Mouse (Mus musculus) testis, adult 2 months (tissue): ENCODE results near the gene Negr1. TPM values are rescaled to one million over a fixed set of nuclear protein-coding genes. Genes with fewer than 3 reads are reported as not detected.

ENCODE experiments used
- H3K27ac ChIP-seq: fragments of 200-500 bp; 2 replicates; pipeline ENCODE4 v1.5.1; 2012; ENCODE audit warnings: low read depth, low read length; ENCODE audit not compliant: control insufficient read depth, insufficient read depth
- H3K27me3 ChIP-seq: fragments of 200-500 bp; 2 replicates; pipeline ENCODE4 v1.6.1; 2012; ENCODE audit warnings: mild to moderate bottlenecking, low read length, moderate library complexity; ENCODE audit not compliant: control insufficient read depth, insufficient read depth
- H3K36me3 ChIP-seq: fragments of 200-500 bp; 2 replicates; pipeline ENCODE4 v1.6.1; 2012; ENCODE audit warnings: mild to moderate bottlenecking, low read length; ENCODE audit not compliant: control insufficient read depth, insufficient read depth
- H3K4me1 ChIP-seq: fragments of 200-500 bp; 2 replicates; pipeline ENCODE4 v1.6.1; 2012; ENCODE audit warnings: low read length; ENCODE audit not compliant: control insufficient read depth, insufficient read depth
- H3K4me3 ChIP-seq: fragments of 200-500 bp; 2 replicates; pipeline ENCODE4 v1.5.1; 2012; ENCODE audit warnings: low read depth, mild to moderate bottlenecking, low read length, moderate library complexity, mixed read lengths; ENCODE audit not compliant: control insufficient read depth
- CTCF ChIP-seq: fragments of 200-500 bp; IDR thresholded peaks from 2 replicates; pipeline ENCODE4 v1.5.1; 2012; ENCODE audit warnings: low read depth, mild to moderate bottlenecking, inconsistent platforms, low read length, moderate library complexity; ENCODE audit not compliant: control insufficient read depth, insufficient read depth, insufficient replicate concordance
- POLR2A ChIP-seq: fragments of 200-500 bp; IDR thresholded peaks from 2 replicates; pipeline ENCODE4 v1.6.1; 2012; ENCODE audit warnings: low read depth, mild to moderate bottlenecking, inconsistent platforms, low read length, moderate library complexity; ENCODE audit not compliant: control insufficient read depth
- polyA plus RNA-seq: library from polyadenylated mRNA; depleted of rRNA; stranded (reverse); fragments of >200 nt; gene quantifications from 2 replicates; pipeline ENCODE4 v1.2.3, GENCODE M21; 2012

The Negr1 gene
- polyA plus RNA-seq, 1 experiment: 0.30 TPM

DNA sequence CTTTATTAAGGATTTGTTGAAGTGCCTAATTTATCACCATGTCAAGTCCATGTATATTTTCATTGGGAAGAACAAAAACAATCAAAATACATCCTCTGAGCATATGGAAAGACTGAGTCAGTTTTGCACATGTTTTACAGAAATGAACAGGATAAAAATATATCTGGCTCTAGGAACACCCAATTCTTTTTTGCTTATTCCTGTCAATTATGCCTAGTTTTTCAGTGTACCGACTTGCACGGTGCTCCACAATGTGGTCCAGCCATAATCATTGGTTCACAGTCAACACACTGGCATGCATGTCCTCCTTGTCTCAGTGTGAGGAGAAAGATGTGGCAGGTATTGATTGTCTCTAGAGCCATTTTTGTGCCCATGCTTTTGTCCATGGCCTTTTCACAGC lies 58.3 kb downstream of the Negr1 start:
- Histone ChIP-seq H3K27ac (no peak overlapping the region), H3K36me3 (no peaks in the 10 kb centered on the region), H3K4me1 (no peaks in the 10 kb centered on the region), H3K4me3 (no peak overlapping the region), H3K27me3 (no peaks in the 10 kb centered on the region)
- no peak for TF ChIP-seq CTCF
- no peak for TF ChIP-seq POLR2A

DNA sequence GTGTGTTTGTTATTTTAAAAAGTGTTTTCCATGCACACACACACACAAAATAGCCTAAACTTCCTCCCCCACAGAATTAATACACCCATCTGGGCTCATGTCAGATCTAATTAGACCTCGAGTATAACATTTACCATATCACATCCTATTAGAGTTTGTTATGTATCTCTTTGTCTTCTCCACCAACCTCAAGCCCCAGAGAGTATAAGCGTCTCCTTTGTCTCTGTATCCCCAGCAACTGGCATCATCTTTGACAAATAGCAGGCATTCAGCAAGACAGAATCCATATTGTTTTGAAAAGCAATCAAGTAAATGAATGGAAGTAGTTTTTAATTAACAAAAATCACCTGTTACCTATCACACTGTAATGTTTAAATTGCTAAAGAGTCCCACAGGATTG lies 67.0 kb downstream of the Negr1 start:
- H3K36me3 ChIP-seq: no peaks in the 10 kb centered on the region
- no peak overlapping the region for H3K27ac ChIP-seq
- H3K27me3 ChIP-seq: no peaks in the 10 kb centered on the region
- H3K4me3 ChIP-seq: no peak overlapping the region
- no peaks in the 10 kb centered on the region for H3K4me1 ChIP-seq
- no peak for TF ChIP-seq CTCF
- TF ChIP-seq POLR2A: no peak

DNA sequence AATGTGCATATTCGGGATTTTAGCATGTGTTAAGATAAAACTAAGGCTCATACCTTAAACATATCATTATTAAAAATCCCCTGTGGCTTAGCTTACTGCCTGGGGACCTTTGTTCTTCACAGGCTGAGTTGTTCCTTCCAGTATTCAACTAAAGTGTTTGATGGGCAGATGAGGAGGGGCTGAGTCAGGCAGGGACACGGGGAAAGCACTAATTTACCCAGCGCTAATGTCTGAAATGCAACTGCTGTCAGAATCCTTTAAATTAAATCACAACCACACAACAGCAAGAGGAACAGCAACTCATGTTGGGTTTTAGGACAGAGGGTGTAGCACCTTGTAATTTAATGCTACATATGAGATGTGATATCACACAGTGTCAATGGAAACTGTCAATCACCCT lies 71.3 kb downstream of the Negr1 start:
- Histone ChIP-seq H3K36me3 (no peaks in the 10 kb centered on the region), H3K4me3 (no peak overlapping the region), H3K27ac (no peak overlapping the region), H3K4me1 (no peaks in the 10 kb centered on the region), H3K27me3 (no peaks in the 10 kb centered on the region)
- no peak for TF ChIP-seq POLR2A
- no peak for TF ChIP-seq CTCF

DNA sequence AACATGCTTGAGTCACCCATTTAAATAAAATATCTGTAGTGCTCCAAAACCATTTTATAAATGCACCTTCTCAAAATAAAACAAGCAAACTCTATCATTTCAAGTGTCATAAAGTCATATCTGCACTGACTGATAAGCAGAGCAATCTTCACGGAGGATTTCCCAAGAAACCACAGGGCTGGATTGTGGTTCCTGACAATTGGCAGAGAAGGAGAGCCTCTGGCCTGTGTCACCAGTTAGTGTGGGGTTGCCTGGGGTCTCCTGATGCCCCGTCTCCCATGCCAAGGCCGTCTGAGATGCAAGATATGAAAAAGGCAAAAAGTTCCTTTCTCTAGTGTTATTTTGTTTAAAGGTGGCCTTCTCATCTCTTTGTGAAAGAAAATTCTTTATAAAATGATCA lies 77.8 kb downstream of the Negr1 start:
- H3K4me3 ChIP-seq: no peak overlapping the region
- no peaks in the 10 kb centered on the region for H3K27me3 ChIP-seq
- H3K36me3 ChIP-seq: no peaks in the 10 kb centered on the region
- no peaks in the 10 kb centered on the region for H3K4me1 ChIP-seq
- H3K27ac ChIP-seq: no peak overlapping the region
- no peak for TF ChIP-seq POLR2A
- no peak for TF ChIP-seq CTCF

DNA sequence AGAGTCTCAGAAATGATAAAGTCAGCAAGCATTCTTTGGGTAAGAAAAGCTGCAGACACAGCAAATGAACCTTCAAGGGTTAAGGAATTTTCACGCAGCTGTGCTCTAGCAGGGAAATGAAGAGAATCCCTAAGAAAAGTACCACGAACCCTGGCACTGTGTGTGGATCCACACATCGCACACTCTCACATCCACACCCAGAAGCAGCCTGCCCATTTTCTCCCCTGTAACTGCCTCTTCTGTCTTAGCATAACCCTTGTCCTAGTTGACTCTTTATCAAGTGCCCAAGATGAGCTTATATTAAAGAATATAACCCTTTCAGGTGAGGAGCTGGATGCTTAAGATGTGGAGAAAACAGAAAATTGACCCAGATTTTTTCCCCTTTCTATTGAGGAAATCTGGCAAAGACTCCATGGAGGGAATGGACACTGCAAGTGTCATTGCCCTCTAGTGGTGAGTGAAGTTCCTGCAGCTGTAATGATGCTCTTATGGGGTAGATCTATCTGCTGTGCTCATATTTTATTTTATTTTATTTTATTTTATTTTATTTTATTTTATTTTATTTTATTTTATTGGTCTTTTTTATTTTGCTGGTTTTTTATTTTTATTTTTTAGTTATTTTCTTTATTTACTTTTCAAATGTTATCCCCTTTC lies 82.2 kb downstream of the Negr1 start:
- no peaks in the 10 kb centered on the region for H3K27me3 ChIP-seq
- H3K4me3 ChIP-seq: no peak overlapping the region
- no peak overlapping the region for H3K27ac ChIP-seq
- TF ChIP-seq CTCF: no peak
- no peak for TF ChIP-seq POLR2A
- H3K36me3 ChIP-seq: no peaks in the 10 kb centered on the region
- H3K4me1 ChIP-seq: no peaks in the 10 kb centered on the region

DNA sequence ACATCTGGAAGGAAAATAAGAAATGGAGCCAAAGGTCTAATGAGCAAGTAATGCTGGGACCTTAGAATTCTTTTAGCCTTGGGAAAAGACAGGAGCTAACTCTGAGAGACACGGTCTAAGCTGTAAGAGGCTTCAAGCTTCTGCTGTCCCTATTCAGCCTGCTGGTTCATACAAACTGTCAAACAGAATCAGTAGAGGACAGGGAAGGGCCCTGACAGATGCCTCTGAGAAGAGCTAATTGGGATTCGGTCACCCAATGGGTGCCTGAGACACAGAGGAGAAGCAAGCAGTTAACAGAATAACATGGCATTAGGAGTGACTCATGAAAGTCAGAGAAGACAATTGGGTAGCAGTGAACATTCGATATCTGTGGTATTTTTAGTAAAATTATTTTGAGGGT lies 86.8 kb downstream of the Negr1 start:
- TF ChIP-seq POLR2A: no peak

DNA sequence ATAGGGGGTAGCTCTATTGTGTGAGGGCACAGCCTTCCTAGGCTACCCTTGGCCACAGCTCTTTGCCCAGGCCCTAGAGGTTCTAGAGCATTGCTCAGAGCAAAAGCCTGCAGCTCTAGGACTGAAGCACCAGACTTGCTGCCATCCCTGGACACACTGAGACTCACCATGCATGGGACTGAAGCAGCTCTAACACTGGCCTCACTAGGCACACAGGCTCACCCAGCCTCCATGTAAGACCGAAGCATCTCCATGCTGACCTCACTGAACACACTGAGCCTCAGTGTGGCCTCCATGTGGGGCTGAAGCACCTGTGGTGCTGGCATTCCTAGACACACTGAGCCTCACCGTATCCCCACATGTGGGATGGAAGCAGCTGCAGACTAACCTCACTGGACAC lies 101.0 kb downstream of the Negr1 start:
- Histone ChIP-seq H3K4me1 (no peaks in the 10 kb centered on the region), H3K36me3 (no peaks in the 10 kb centered on the region), H3K27ac (no peak overlapping the region), H3K4me3 (no peak overlapping the region), H3K27me3 (no peaks in the 10 kb centered on the region)
- TF ChIP-seq CTCF (no peak), POLR2A (no peak)

More for the DNA sequence above, 86.8 kb downstream of the Negr1 start:
- Histone ChIP-seq H3K36me3 (no peaks in the 10 kb centered on the region), H3K27ac (no peak overlapping the region), H3K27me3 (no peaks in the 10 kb centered on the region), H3K4me3 (no peak overlapping the region), H3K4me1 (no peaks in the 10 kb centered on the region)

DNA sequence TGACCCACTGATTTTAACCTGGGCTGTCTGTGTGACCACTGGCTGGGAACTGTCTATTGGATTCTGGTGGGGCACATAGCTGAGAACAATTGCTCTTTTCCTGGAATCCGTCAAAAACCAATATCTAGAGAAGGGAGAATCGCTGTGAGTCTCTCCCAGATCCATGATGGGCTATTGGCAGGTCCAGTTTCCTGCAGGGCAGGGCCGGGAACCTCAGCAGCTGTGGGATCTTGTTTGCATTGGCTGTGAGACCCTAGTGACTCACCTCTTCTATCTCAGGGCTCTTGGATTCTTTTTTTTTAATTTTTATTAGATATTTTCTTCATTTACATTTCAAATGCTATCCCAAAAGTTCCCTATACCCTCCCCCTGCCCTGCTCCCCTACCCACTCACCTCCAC lies 111.0 kb downstream of the Negr1 start:
- Histone ChIP-seq H3K36me3 (no peaks in the 10 kb centered on the region), H3K4me1 (no peaks in the 10 kb centered on the region), H3K4me3 (no peak overlapping the region), H3K27me3 (no peaks in the 10 kb centered on the region), H3K27ac (no peak overlapping the region)
- TF ChIP-seq CTCF (no peak), POLR2A (no peak)
